Mouse (Mus musculus) heart, postnatal 25 days (tissue): ENCODE measurements around the gene Pip5k1b. TPM values are rescaled to one million over a fixed set of nuclear protein-coding genes. Genes with fewer than 3 reads are reported as not detected.

Experiments
- DNase-seq: peaks from one replicate; pipeline ENCODE4 v3.0.0; 2022; ENCODE audit warnings: low spot score
- intact Hi-C: fragments of 180-260 bp; cut with DNase I; formaldehyde crosslinking; loops from one replicate; pipeline ENCODE4 v1.15.1; 2025
- total RNA-seq, 2 experiments: library from RNA; stranded (reverse); gene quantifications; 2 replicates each; pipeline ENCODE4 v1.2.3; 2021

Gene Pip5k1b
- total RNA-seq, 2 experiments from 2014 or later: 26.9 to 28.3 TPM

GRCm38 (mm10) chr19:24434291-24434690 is 121.4 kb downstream of the Pip5k1b start:
- no peak for DNase-seq
- intact Hi-C loops: no loop called here

- DNase-seq: no peak
- intact Hi-C loops: no loop called here
Observed at GRCm38 (mm10) chr19:24432447-24432846, 123.2 kb downstream of the Pip5k1b start.

GRCm38 (mm10) chr19:24431381-24431780 is 124.3 kb downstream of the Pip5k1b start:
- no peak for DNase-seq
- intact Hi-C loops: no loop called here

GRCm38 (mm10) chr19:24428011-24428410 is 127.7 kb downstream of the Pip5k1b start:
- intact Hi-C loops: no loop called here
- no peak for DNase-seq

- no peak for DNase-seq
- intact Hi-C loops: no loop called here
Observed at GRCm38 (mm10) chr19:24427258-24427657, 128.4 kb downstream of the Pip5k1b start.

GRCm38 (mm10) chr19:24426759-24427181 is 128.9 kb downstream of the Pip5k1b start:
- no peak for DNase-seq
- intact Hi-C loops: no loop called here

- DNase-seq: no peak
- intact Hi-C loops: no loop called here
Observed at GRCm38 (mm10) chr19:24418030-24418429, 137.6 kb downstream of the Pip5k1b start.

- DNase-seq: no peak
- intact Hi-C loops: no loop called here
Observed at GRCm38 (mm10) chr19:24417659-24418004, 138.0 kb downstream of the Pip5k1b start.

GRCm38 (mm10) chr19:24416975-24417658 is 138.6 kb downstream of the Pip5k1b start:
- DNase-seq: no peak
- intact Hi-C loops: no loop called here

GRCm38 (mm10) chr19:24415778-24416621 is 139.7 kb downstream of the Pip5k1b start:
- intact Hi-C loops: no loop called here
- no peak for DNase-seq

GRCm38 (mm10) chr19:24408863-24409564 is 146.7 kb downstream of the Pip5k1b start:
- DNase-seq: no peak
- intact Hi-C loops: no loop called here

- no peak for DNase-seq
- intact Hi-C loops: no loop called here
Observed at GRCm38 (mm10) chr19:24404716-24405115, 151.0 kb downstream of the Pip5k1b start.

- DNase-seq: no peak
- intact Hi-C loops: no loop called here
Observed at GRCm38 (mm10) chr19:24403245-24403644, 152.4 kb downstream of the Pip5k1b start.

- no peak for DNase-seq
- intact Hi-C loops: no loop called here
Observed at GRCm38 (mm10) chr19:24393920-24394319, 161.8 kb downstream of the Pip5k1b start.

GRCm38 (mm10) chr19:24391519-24392251 is 164.0 kb downstream of the Pip5k1b start:
- DNase-seq: no peak
- intact Hi-C loops: no loop called here

- intact Hi-C loops: no loop called here
- no peak for DNase-seq
Observed at GRCm38 (mm10) chr19:24386956-24387865, 168.5 kb downstream of the Pip5k1b start.

- no peak for DNase-seq
- intact Hi-C loops: no loop called here
Observed at GRCm38 (mm10) chr19:24378470-24378869, 177.2 kb downstream of the Pip5k1b start.

- DNase-seq: no peak
- intact Hi-C loops: no loop called here
Observed at GRCm38 (mm10) chr19:24371763-24372640, 183.7 kb downstream of the Pip5k1b start.
